Mouse (Mus musculus) neutrophil, adult 5-6 weeks (primary cell): ENCODE measurements around the gene Olfr310. TPM values are rescaled to one million over a fixed set of nuclear protein-coding genes. Genes with fewer than 3 reads are reported as not detected.

Source experiments
- ATAC-seq: fragments of 151-379, 151-347 bp; 2 replicates; pipeline ENCODE4 v1.8.0; 2017; ENCODE audit warnings: mild to moderate bottlenecking, moderate TSS enrichment; ENCODE audit not compliant: insufficient number of reproducible peaks, poor library complexity, low FRiP score, severe bottlenecking; ENCODE audit errors: extremely low read depth
- total RNA-seq: library from RNA; stranded (forward); fragments of 200-1000 nt; gene quantifications from 2 replicates; pipeline ENCODE4 v1.2.3, GENCODE M21; 2017

Olfr310 gene
- 0.47 TPM in 1 of 2 replicates, not detected in the other for total RNA-seq

GRCm38 (mm10) chr7:86277072-86277471 is at the start of gene Olfr310:
TSS of gene Olfr310 (minus strand) at chr7:86277172.
- no peak for ATAC-seq

- ATAC-seq, result no peak
Measured at GRCm38 (mm10) chr7:86325530-86325929, 48.6 kb upstream of the Olfr310 start, which contains the start of gene Olfr308. TSS of gene Olfr308 (minus strand) at chr7:86325630.

- ATAC-seq, result no peak
Measured at GRCm38 (mm10) chr7:86321323-86321722, 44.4 kb upstream of the Olfr310 start.

- no peak for ATAC-seq
Measured at GRCm38 (mm10) chr7:86313608-86314007, 36.6 kb upstream of the Olfr310 start, which contains the start of gene Olfr309. TSS of gene Olfr309 (minus strand) at chr7:86313708.

GRCm38 (mm10) chr7:86246208-86246607 is 30.8 kb downstream of the Olfr310 start, which contains the start of gene Vmn2r76:
TSS of gene Vmn2r76 (minus strand) at chr7:86246308.
- ATAC-seq, result no peak

Other genes with a start within 250 kb of the Olfr310 start
- gene Vmn2r75, start 105.4 kb downstream of the Olfr310 start, total RNA-seq, result 0.12 TPM in 1 of 2 replicates, not detected in the other
- 0.12 TPM in 2 replicates for gene Vmn2r76, start 30.9 kb downstream of the Olfr310 start, total RNA-seq
- not detected in 2 replicates for gene Olfr309, start 36.5 kb upstream of the Olfr310 start, total RNA-seq
- 0.23 TPM in 1 of 2 replicates, not detected in the other for gene Olfr308, start 48.5 kb upstream of the Olfr310 start, total RNA-seq
- not detected in 2 replicates for gene Olfr307, start 60.4 kb upstream of the Olfr310 start, total RNA-seq
- gene Olfr305, start 89.8 kb upstream of the Olfr310 start, total RNA-seq, result not detected in 2 replicates
- gene Olfr304, start 109.5 kb upstream of the Olfr310 start, total RNA-seq, result not detected in 2 replicates
- not detected in 2 replicates for gene Olfr303, start 120.6 kb upstream of the Olfr310 start, total RNA-seq
- gene Olfr301, start 126.7 kb upstream of the Olfr310 start, total RNA-seq, result not detected in 2 replicates
- gene Olfr299, start 182.7 kb upstream of the Olfr310 start, total RNA-seq, result not detected in 2 replicates
- 0.25 TPM in 1 of 2 replicates, not detected in the other for gene Olfr298, start 215.3 kb upstream of the Olfr310 start, total RNA-seq
- not detected in 2 replicates for gene Olfr297, start 242.8 kb upstream of the Olfr310 start, total RNA-seq